Mouse (Mus musculus): ENCODE results near the gene Chchd6. TPM values are rescaled to one million over a fixed set of nuclear protein-coding genes. Genes with fewer than 3 reads are reported as not detected.

Chchd6 gene
- polyA plus RNA-seq, 1 experiment: 47.9 TPM

DNA sequence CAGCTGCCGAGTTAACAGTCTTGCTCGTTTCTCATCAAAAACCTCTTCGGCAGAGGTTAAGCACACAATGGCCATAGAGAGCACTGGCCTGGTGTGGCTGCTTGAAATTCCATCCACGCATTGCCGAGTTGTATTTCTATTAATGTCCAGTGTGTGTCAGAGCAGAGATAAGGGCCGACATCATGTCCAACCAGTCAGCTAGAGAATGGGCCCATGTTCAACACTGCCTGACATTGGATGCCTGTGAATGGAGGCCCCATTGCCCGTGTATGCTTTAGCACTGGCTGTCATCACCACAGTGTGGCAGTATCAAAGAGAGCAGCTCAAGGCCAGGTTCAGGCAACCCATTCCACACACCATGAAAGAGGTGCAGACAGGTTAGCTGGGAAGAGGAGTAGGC lies 38.9 kb downstream of the Chchd6 start:
- Histone ChIP-seq H3K27ac (ENCODE audit: control insufficient read depth, insufficient read depth, low read length) (no peak overlapping the region), H3K27me3 (ENCODE audit: control insufficient read depth, insufficient read depth, low read length) (no peaks in the 10 kb centered on the region), H3K4me1 (replicated peaks; ENCODE audit: control insufficient read depth, insufficient read depth, low read length) (no peaks in the 10 kb centered on the region), H3K4me3 (ENCODE audit: control insufficient read depth, insufficient read depth, low read length) (no peak overlapping the region), H3K36me3 (ENCODE audit: control insufficient read depth, insufficient read depth, low read length) (no peaks in the 10 kb centered on the region)
- TF ChIP-seq CTCF (IDR thresholded peaks at IDR 0.05; ENCODE audit: borderline replicate concordance, control insufficient read depth, extremely low read depth, insufficient read depth, low read length, poor library complexity) (no peak), POLR2A (IDR thresholded peaks at IDR 0.05; ENCODE audit: control insufficient read depth, extremely low read depth, insufficient read depth, low read length, poor library complexity) (no peak)
- DNase-seq: no peak
- WGBS: 94% methylated on average over 7 of the region's 7 CpGs

DNA sequence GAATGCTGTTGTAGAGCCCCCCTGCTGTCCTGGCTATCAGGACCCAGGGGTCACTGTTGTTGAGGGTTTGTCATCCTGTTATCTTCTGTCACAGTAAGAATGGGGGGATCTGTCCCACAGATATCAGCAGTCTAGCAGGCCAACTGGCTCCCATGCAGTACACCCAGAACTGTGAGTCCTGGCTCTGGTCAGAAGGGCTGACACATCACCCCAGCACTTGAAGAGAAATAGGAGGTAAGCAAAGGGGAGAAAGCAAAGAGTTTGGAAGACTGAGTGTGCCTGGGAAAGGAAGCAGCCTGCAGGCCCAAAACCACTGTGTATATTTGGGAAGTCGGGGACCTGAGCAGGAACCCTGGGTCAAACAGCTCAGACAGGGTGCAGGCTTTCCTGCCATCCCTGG lies 39.5 kb downstream of the Chchd6 start:
- Histone ChIP-seq H3K27ac (ENCODE audit: control insufficient read depth, insufficient read depth, low read length) (no peak overlapping the region), H3K4me3 (ENCODE audit: control insufficient read depth, insufficient read depth, low read length) (no peak overlapping the region), H3K4me1 (replicated peaks; ENCODE audit: control insufficient read depth, insufficient read depth, low read length) (no peaks in the 10 kb centered on the region), H3K36me3 (ENCODE audit: control insufficient read depth, insufficient read depth, low read length) (no peaks in the 10 kb centered on the region), H3K27me3 (ENCODE audit: control insufficient read depth, insufficient read depth, low read length) (no peaks in the 10 kb centered on the region)
- no peak for DNase-seq
- no peak for TF ChIP-seq CTCF (IDR thresholded peaks at IDR 0.05; ENCODE audit: borderline replicate concordance, control insufficient read depth, extremely low read depth, insufficient read depth, low read length, poor library complexity)
- TF ChIP-seq POLR2A (IDR thresholded peaks at IDR 0.05; ENCODE audit: control insufficient read depth, extremely low read depth, insufficient read depth, low read length, poor library complexity): no peak
- 88% methylated on average over 1 of the region's 1 CpGs for WGBS

DNA sequence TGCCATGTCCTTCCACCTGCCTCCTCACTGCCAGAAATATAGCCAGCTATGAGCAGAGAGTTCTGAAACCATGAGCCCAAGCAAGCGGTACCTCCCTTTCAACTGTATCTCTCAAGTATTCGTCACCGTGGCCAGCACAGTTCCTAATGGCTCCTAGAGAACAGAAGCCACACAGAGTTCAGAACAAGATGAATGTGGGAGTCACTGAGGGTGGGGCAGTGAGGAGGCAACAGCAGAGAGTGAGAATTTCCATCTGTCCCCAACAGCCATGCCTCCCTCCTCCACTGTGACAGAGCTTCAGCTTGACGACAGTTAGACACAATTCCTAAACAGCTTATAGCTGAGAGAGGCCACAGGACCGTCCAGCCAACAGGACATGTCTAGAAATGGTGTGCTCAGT lies 41.4 kb downstream of the Chchd6 start:
- Histone ChIP-seq H3K27me3 (ENCODE audit: control insufficient read depth, insufficient read depth, low read length) (no peaks in the 10 kb centered on the region), H3K27ac (ENCODE audit: control insufficient read depth, insufficient read depth, low read length) (no peak overlapping the region), H3K4me1 (replicated peaks; ENCODE audit: control insufficient read depth, insufficient read depth, low read length) (no peaks in the 10 kb centered on the region), H3K4me3 (ENCODE audit: control insufficient read depth, insufficient read depth, low read length) (no peak overlapping the region), H3K36me3 (ENCODE audit: control insufficient read depth, insufficient read depth, low read length) (no peaks in the 10 kb centered on the region)
- no peak for DNase-seq
- WGBS: 95% methylated on average over 5 of the region's 5 CpGs
- TF ChIP-seq CTCF (IDR thresholded peaks at IDR 0.05; ENCODE audit: borderline replicate concordance, control insufficient read depth, extremely low read depth, insufficient read depth, low read length, poor library complexity) (no peak), POLR2A (IDR thresholded peaks at IDR 0.05; ENCODE audit: control insufficient read depth, extremely low read depth, insufficient read depth, low read length, poor library complexity) (no peak)

DNA sequence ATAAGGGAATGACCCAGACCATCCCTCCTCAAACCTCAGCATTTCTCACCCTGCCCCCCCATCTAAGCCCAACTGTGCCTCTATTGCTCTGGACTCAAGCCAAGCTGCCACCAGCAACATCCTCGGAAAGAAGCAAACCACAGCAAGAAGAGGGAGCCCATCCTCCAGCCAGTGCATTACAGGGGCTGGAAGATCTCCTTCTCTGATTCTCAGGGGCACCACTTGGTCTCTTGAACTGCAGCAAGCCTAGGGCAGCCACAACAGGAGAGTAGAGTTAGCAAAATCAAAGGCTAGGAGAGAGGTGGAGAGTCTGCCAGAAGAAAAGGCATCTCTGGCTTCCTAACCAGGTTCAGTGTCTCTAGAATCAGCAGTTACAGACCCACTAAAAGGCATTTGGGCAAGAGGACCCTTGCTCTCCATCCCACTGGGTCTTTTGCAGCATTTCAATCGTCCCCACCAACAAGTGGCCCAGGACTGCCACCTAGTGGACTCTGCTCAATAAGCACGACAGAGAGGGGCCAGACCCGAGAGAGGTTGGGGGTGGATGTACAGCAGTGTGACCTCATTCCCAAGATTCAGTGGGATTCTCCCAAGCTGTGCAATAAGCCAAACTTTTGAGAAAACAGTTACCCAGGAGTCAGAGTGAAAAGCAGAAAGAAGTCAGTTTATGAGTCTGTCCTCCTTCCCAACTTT lies 42.3 kb downstream of the Chchd6 start:
- 22% methylated on average over 4 of the region's 4 CpGs for WGBS
- Histone ChIP-seq H3K36me3 (ENCODE audit: control insufficient read depth, insufficient read depth, low read length) (no peaks in the 10 kb centered on the region), H3K27ac (ENCODE audit: control insufficient read depth, insufficient read depth, low read length) (no peak overlapping the region), H3K27me3 (ENCODE audit: control insufficient read depth, insufficient read depth, low read length) (no peaks in the 10 kb centered on the region), H3K4me3 (ENCODE audit: control insufficient read depth, insufficient read depth, low read length) (no peak overlapping the region), H3K4me1 (replicated peaks; ENCODE audit: control insufficient read depth, insufficient read depth, low read length) (no peaks in the 10 kb centered on the region)
- peak; percentile 77; the same call in 1 of the 2 replicates for TF ChIP-seq CTCF (IDR thresholded peaks at IDR 0.05; ENCODE audit: borderline replicate concordance, control insufficient read depth, extremely low read depth, insufficient read depth, low read length, poor library complexity)
- TF ChIP-seq POLR2A (IDR thresholded peaks at IDR 0.05; ENCODE audit: control insufficient read depth, extremely low read depth, insufficient read depth, low read length, poor library complexity): no peak
- peak; percentile 71 for DNase-seq

DNA sequence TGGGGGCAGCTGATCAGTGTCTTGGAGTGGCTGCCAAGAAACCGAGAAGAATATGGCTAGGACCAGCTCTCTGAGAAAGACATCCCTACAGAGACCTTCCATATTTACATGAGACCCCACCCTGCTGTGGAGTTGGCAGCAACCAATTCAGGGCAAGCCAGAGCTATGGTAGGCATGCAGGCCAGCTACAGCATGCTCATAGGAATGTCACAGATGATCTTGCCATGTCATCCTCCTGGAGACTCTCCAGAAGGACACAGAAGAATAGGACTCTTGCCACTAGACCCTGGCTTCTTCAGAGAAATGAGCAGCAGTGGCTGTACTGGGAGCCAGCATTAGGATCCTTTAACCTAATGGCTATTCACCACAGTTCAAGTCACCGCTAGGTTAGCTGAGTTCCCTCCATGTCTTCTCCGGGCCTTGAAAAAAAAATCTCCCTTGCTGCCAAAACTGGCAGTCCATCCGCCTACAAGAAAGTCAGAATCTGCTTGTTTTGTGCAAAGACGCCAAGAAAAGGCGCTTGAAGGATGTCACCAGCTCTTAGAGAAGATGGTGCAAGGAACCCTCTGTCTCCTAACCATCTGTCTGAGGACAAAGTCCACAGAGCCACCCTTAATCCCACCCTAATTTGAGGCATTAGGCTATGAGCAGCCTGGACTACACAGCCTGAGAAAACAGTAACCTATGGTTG lies 43.0 kb downstream of the Chchd6 start:
- H3K27me3 ChIP-seq (ENCODE audit: control insufficient read depth, insufficient read depth, low read length): no peaks in the 10 kb centered on the region
- H3K27ac ChIP-seq (ENCODE audit: control insufficient read depth, insufficient read depth, low read length): no peak overlapping the region
- no peak overlapping the region for H3K4me3 ChIP-seq (ENCODE audit: control insufficient read depth, insufficient read depth, low read length)
- TF ChIP-seq CTCF (IDR thresholded peaks at IDR 0.05; ENCODE audit: borderline replicate concordance, control insufficient read depth, extremely low read depth, insufficient read depth, low read length, poor library complexity): no peak
- no peak for DNase-seq
- no peaks in the 10 kb centered on the region for H3K4me1 ChIP-seq (replicated peaks; ENCODE audit: control insufficient read depth, insufficient read depth, low read length)
- H3K36me3 ChIP-seq (ENCODE audit: control insufficient read depth, insufficient read depth, low read length): no peaks in the 10 kb centered on the region
- WGBS: 94% methylated on average over 6 of the region's 6 CpGs

DNA sequence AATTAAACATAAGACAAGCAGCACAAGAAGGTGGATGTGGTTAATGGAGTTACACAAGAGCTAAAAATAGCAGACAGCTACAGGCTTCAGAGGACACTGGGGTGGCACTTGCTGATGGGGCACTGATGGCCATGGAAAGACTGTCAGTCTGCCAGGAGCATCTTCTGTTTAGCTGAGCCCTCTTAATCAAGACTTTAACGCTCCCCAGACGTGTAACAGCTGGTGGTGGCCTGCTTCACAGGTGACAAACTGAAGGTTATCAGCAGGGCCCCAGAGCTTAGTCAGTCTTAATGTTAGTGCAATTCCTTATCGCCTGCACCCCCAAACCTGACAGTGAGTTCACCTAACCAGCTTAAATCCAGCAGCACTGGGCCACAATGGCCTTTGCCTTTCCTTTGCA lies 46.3 kb downstream of the Chchd6 start:
- no peak for DNase-seq
- H3K4me1 ChIP-seq (replicated peaks; ENCODE audit: control insufficient read depth, insufficient read depth, low read length): no peaks in the 10 kb centered on the region
- 94% methylated on average over 3 of the region's 3 CpGs for WGBS
- no peak overlapping the region for H3K4me3 ChIP-seq (ENCODE audit: control insufficient read depth, insufficient read depth, low read length)
- H3K27ac ChIP-seq (ENCODE audit: control insufficient read depth, insufficient read depth, low read length): no peak overlapping the region
- no peaks in the 10 kb centered on the region for H3K27me3 ChIP-seq (ENCODE audit: control insufficient read depth, insufficient read depth, low read length)
- H3K36me3 ChIP-seq (ENCODE audit: control insufficient read depth, insufficient read depth, low read length): no peaks in the 10 kb centered on the region
- TF ChIP-seq CTCF (IDR thresholded peaks at IDR 0.05; ENCODE audit: borderline replicate concordance, control insufficient read depth, extremely low read depth, insufficient read depth, low read length, poor library complexity): no peak
